Mouse (Mus musculus) myocyte (in vitro differentiated cells): ENCODE results near the gene Pkdcc. TPM values are rescaled to one million over a fixed set of nuclear protein-coding genes. Genes with fewer than 3 reads are reported as not detected.

Experiments
- H3K27me3 ChIP-seq: one replicate; pipeline ENCODE4 v1.6.1; 2011; ENCODE audit not compliant: control insufficient read depth, insufficient read depth, insufficient read length
- H3K36me3 ChIP-seq: one replicate; pipeline ENCODE4 v1.6.1; 2011; ENCODE audit not compliant: control insufficient read depth, insufficient read depth
- H3K4me2 ChIP-seq: one replicate; pipeline ENCODE4 v1.6.1; 2011; ENCODE audit warnings: low read depth, control low read depth
- H3K4me3 ChIP-seq: one replicate; pipeline ENCODE4 v1.5.1; 2011; ENCODE audit warnings: mild to moderate bottlenecking, control low read depth, moderate library complexity
- H3K79me2 ChIP-seq: one replicate; pipeline ENCODE4 v1.6.1; 2011; ENCODE audit not compliant: control insufficient read depth, insufficient read depth
- H3ac ChIP-seq: one replicate; pipeline ENCODE4 v1.6.1; 2011; ENCODE audit not compliant: control insufficient read depth, insufficient read length
- CEBPB ChIP-seq: IDR thresholded peaks from 2 replicates; pipeline ENCODE4 v1.6.1; 2011; ENCODE audit warnings: mild to moderate bottlenecking, moderate library complexity; ENCODE audit not compliant: poor library complexity, insufficient read depth, severe bottlenecking
- E2F4 ChIP-seq: IDR thresholded peaks from one replicate; pipeline ENCODE4 v1.6.1; 2011; ENCODE audit warnings: mild to moderate bottlenecking, control low read depth, moderate library complexity; ENCODE audit not compliant: insufficient read depth
- MAX ChIP-seq: IDR thresholded peaks from one replicate; pipeline ENCODE4 v1.6.1; 2011; ENCODE audit warnings: low read depth, mild to moderate bottlenecking, control low read depth
- MYOD1 ChIP-seq, 3 experiments: IDR thresholded peaks; one replicate each; pipeline ENCODE4 v1.6.1; 2011; ENCODE audit warnings: control low read depth in 2 of 3, low read depth in 2 of 3, mild to moderate bottlenecking in 2 of 3, moderate library complexity in 1 of 3; ENCODE audit not compliant: insufficient read length in 2 of 3, control insufficient read depth in 1 of 3
- MYOG ChIP-seq, 3 experiments: IDR thresholded peaks; one replicate each; pipeline ENCODE4 v1.6.1; 2011; ENCODE audit warnings: control low read depth in 2 of 3, low read depth in 2 of 3, mild to moderate bottlenecking in 2 of 3; ENCODE audit not compliant: insufficient read length in 2 of 3, control insufficient read depth in 1 of 3, insufficient read depth in 1 of 3
- POLR2A ChIP-seq: IDR thresholded peaks from one replicate; pipeline ENCODE4 v1.6.1; 2011; ENCODE audit warnings: low read depth, mild to moderate bottlenecking, control low read depth, moderate library complexity; ENCODE audit not compliant: insufficient read length
- POLR2AphosphoS2 ChIP-seq: IDR thresholded peaks from one replicate; pipeline ENCODE4 v1.6.1; 2011; ENCODE audit warnings: low read depth, control low read depth; ENCODE audit not compliant: insufficient read length
- REST ChIP-seq: IDR thresholded peaks from one replicate; pipeline ENCODE4 v1.6.1; 2011; ENCODE audit warnings: mild to moderate bottlenecking, control low read depth, moderate library complexity; ENCODE audit not compliant: insufficient read depth, insufficient read length
- SRF ChIP-seq: IDR thresholded peaks from one replicate; pipeline ENCODE4 v1.6.1; 2011; ENCODE audit warnings: low read depth; ENCODE audit not compliant: control insufficient read depth, insufficient read length
- TCF12 ChIP-seq: IDR thresholded peaks from one replicate; pipeline ENCODE4 v1.6.1; 2011; ENCODE audit warnings: mild to moderate bottlenecking, control low read depth; ENCODE audit not compliant: poor library complexity, insufficient read depth, severe bottlenecking
- TCF3 ChIP-seq: IDR thresholded peaks from one replicate; pipeline ENCODE4 v1.6.1; 2011; ENCODE audit warnings: low read depth, control low read depth; ENCODE audit not compliant: insufficient read length
- USF1 ChIP-seq: IDR thresholded peaks from one replicate; pipeline ENCODE4 v1.6.1; 2011; ENCODE audit warnings: low read depth, mild to moderate bottlenecking, control low read depth, moderate library complexity
- polyA plus RNA-seq: library from polyadenylated mRNA; unstranded; fragments of >200 nt; fragmentation: generic; extraction: Trizol; gene quantifications from one replicate; pipeline ENCODE4 v1.2.1, GENCODE M21; 2012; ENCODE audit warnings: missing spikeins

Gene Pkdcc
- polyA plus RNA-seq, 1 experiment: 14.1 TPM

GRCm38 (mm10) chr17:83220954-83221538, 6.0 kb downstream of the Pkdcc start:
- H3K36me3 ChIP-seq: no peaks in the 10 kb centered on the region
- no peaks in the 10 kb centered on the region for H3K27me3 ChIP-seq
- H3K79me2 ChIP-seq: peaks cover 3% of the 10 kb centered on the region
- no peak overlapping the region for H3ac ChIP-seq
- peak in 2 of 3 experiments; percentile 30 to 50 for TF ChIP-seq MYOG (IDR thresholded peaks at IDR 0.05; ENCODE audit: control insufficient read depth in 1 of 3, insufficient read depth in 1 of 3, insufficient read length in 2 of 3, low read depth in 2 of 3)
- TF ChIP-seq POLR2A: no peak
- peak in 1 of 3 experiments; percentile 35 for TF ChIP-seq MYOD1 (IDR thresholded peaks at IDR 0.05; ENCODE audit: control insufficient read depth in 1 of 3, insufficient read length in 2 of 3, low read depth in 2 of 3)
- no peak for TF ChIP-seq TCF3
- no peak for TF ChIP-seq MAX
- no peak for TF ChIP-seq TCF12
- TF ChIP-seq REST: no peak
- no peak for TF ChIP-seq CEBPB
- TF ChIP-seq E2F4: no peak
- no peak for TF ChIP-seq POLR2AphosphoS2
- no peak for TF ChIP-seq USF1
- TF ChIP-seq SRF: no peak
- H3K4me3 ChIP-seq: no peak overlapping the region
- H3K4me2 ChIP-seq: no peak overlapping the region

- Histone ChIP-seq H3ac (no peak overlapping the region), H3K36me3 (no peaks in the 10 kb centered on the region), H3K4me2 (no peak overlapping the region), H3K4me3 (no peak overlapping the region), H3K27me3 (no peaks in the 10 kb centered on the region), H3K79me2 (no peaks in the 10 kb centered on the region)
- TF ChIP-seq MAX (no peak), POLR2A (no peak), MYOG (IDR thresholded peaks at IDR 0.05; ENCODE audit: control insufficient read depth in 1 of 3, insufficient read depth in 1 of 3, insufficient read length in 2 of 3, low read depth in 2 of 3) (no peak), TCF12 (no peak), CEBPB (no peak), POLR2AphosphoS2 (no peak), SRF (no peak), REST (no peak), E2F4 (no peak), USF1 (no peak), MYOD1 (IDR thresholded peaks at IDR 0.05; ENCODE audit: control insufficient read depth in 1 of 3, insufficient read length in 2 of 3, low read depth in 2 of 3) (no peak), TCF3 (no peak)
Measured at GRCm38 (mm10) chr17:83221611-83222500, 6.8 kb downstream of the Pkdcc start.

- Histone ChIP-seq H3K27me3 (no peaks in the 10 kb centered on the region), H3K36me3 (no peaks in the 10 kb centered on the region), H3K79me2 (no peaks in the 10 kb centered on the region), H3ac (no peak overlapping the region), H3K4me3 (no peak overlapping the region), H3K4me2 (no peak overlapping the region)
- TF ChIP-seq TCF12: no peak
- TF ChIP-seq MYOD1 (IDR thresholded peaks at IDR 0.05; ENCODE audit: control insufficient read depth in 1 of 3, insufficient read length in 2 of 3, low read depth in 2 of 3): no peak
- no peak for TF ChIP-seq CEBPB
- no peak for TF ChIP-seq MAX
- TF ChIP-seq USF1: no peak
- TF ChIP-seq POLR2AphosphoS2: no peak
Measured at GRCm38 (mm10) chr17:83222705-83223104, 7.6 kb downstream of the Pkdcc start.

- no peaks in the 10 kb centered on the region for H3K79me2 ChIP-seq
- H3K27me3 ChIP-seq: no peaks in the 10 kb centered on the region
- no peaks in the 10 kb centered on the region for H3K36me3 ChIP-seq
- no peak overlapping the region for H3K4me3 ChIP-seq
- H3ac ChIP-seq: no peak overlapping the region
- H3K4me2 ChIP-seq: no peak overlapping the region
- TF ChIP-seq TCF12 (no peak), MAX (no peak), CEBPB (no peak), POLR2AphosphoS2 (no peak), E2F4 (no peak), REST (no peak), POLR2A (no peak), MYOG (IDR thresholded peaks at IDR 0.05; ENCODE audit: control insufficient read depth in 1 of 3, insufficient read depth in 1 of 3, insufficient read length in 2 of 3, low read depth in 2 of 3) (no peak), SRF (no peak), MYOD1 (IDR thresholded peaks at IDR 0.05; ENCODE audit: control insufficient read depth in 1 of 3, insufficient read length in 2 of 3, low read depth in 2 of 3) (no peak), USF1 (no peak), TCF3 (no peak)
Measured at GRCm38 (mm10) chr17:83224451-83224971, 9.4 kb downstream of the Pkdcc start.
